Mouse (Mus musculus) ZHBTc4 (cell line): ENCODE data around the gene Gla.

Experiments
- DNase-seq: peaks from one replicate; pipeline ENCODE4 v3.0.0-alpha.2; 2011; ENCODE audit warnings: low read depth, low spot score

Gla gene

GRCm38 (mm10) chrX:134588261-134588660 is 12.7 kb downstream of the Gla start:
- DNase-seq: no peak

- DNase-seq: no peak
These were observed 14.5 kb downstream of the Gla start for GRCm38 (mm10) chrX:134586447-134586846.

- DNase-seq: peak; percentile 96
These were observed 15.6 kb downstream of the Gla start, which contains the start of gene Rpl36a for GRCm38 (mm10) chrX:134585103-134586002. Rpl36a (plus strand) TSS chrX:134585654.

GRCm38 (mm10) chrX:134582888-134583669 is 17.8 kb downstream of the Gla start, which contains the start of gene Btk:
Btk (minus strand) TSS chrX:134583570.
- DNase-seq: no peak

GRCm38 (mm10) chrX:134582270-134582669 is 18.7 kb downstream of the Gla start:
- no peak for DNase-seq

GRCm38 (mm10) chrX:134580528-134581305 is 20.2 kb downstream of the Gla start:
- no peak for DNase-seq

- no peak for DNase-seq
These were observed 23.0 kb downstream of the Gla start for GRCm38 (mm10) chrX:134577896-134578295.

- no peak for DNase-seq
These were observed 34.2 kb downstream of the Gla start for GRCm38 (mm10) chrX:134566536-134567222.

GRCm38 (mm10) chrX:134564326-134564725 is 36.6 kb downstream of the Gla start:
- no peak for DNase-seq

- DNase-seq: no peak
These were observed 46.5 kb downstream of the Gla start for GRCm38 (mm10) chrX:134554425-134554824.

GRCm38 (mm10) chrX:134553326-134553725 is 47.6 kb downstream of the Gla start:
- no peak for DNase-seq

- peak; percentile 55 for DNase-seq
These were observed 50.0 kb downstream of the Gla start for GRCm38 (mm10) chrX:134550903-134551302.

- DNase-seq: no peak
These were observed 53.6 kb downstream of the Gla start for GRCm38 (mm10) chrX:134547330-134547729.

- no peak for DNase-seq
These were observed 59.0 kb downstream of the Gla start for GRCm38 (mm10) chrX:134541955-134542308.

GRCm38 (mm10) chrX:134541145-134541954 is 59.6 kb downstream of the Gla start, which contains the start of gene Timm8a1:
Timm8a1 (minus strand) TSS chrX:134541865.
- peak; percentile 75 for DNase-seq

GRCm38 (mm10) chrX:134540414-134541135 is 60.4 kb downstream of the Gla start:
- DNase-seq: no peak

- DNase-seq: peak; percentile 63
These were observed 61.1 kb downstream of the Gla start for GRCm38 (mm10) chrX:134539795-134540194.
